Mouse (Mus musculus) stomach, postnatal 0 days (tissue): ENCODE measurements around the gene Cygb.

Experiments
- CTCF ChIP-seq: IDR thresholded peaks from 2 replicates; pipeline ENCODE4 v1.5.1; 2016; ENCODE audit warnings: antibody characterized with exemption, low read depth, mild to moderate bottlenecking, moderate library complexity
- EP300 ChIP-seq: optimal IDR thresholded peaks from 2 replicates; pipeline ENCODE3; 2016; ENCODE audit warnings: antibody characterized with exemption

GRCm38 (mm10) chr11:116604097-116604496 is 50.0 kb downstream of the Cygb start:
- TF ChIP-seq CTCF (no peak), EP300 (no peak)
